Mouse (Mus musculus) midbrain, embryonic 12.5 days (tissue): ENCODE data around the gene Kmt5b. TPM values are rescaled to one million over a fixed set of nuclear protein-coding genes. Genes with fewer than 3 reads are reported as not detected.

ENCODE experiments used
- ATAC-seq: fragments of 200-750 bp; cut with Nextera tagmentation; 2 replicates; pipeline ENCODE4 v1.8.0; 2017; ENCODE audit warnings: low read depth, moderate TSS enrichment, moderate library complexity; ENCODE audit not compliant: low FRiP score
- H3K27ac ChIP-seq: fragments of 300-500 bp; sonication (generic); replicated peaks from 2 replicates; pipeline ENCODE4 v1.5.1; 2016; ENCODE audit warnings: mild to moderate bottlenecking
- H3K27me3 ChIP-seq: fragments of 300-500 bp; sonication (generic); 2 replicates; pipeline ENCODE4 v1.6.1; 2016; ENCODE audit warnings: mild to moderate bottlenecking
- H3K36me3 ChIP-seq: fragments of 300-500 bp; sonication (generic); 2 replicates; pipeline ENCODE4 v1.6.1; 2016
- H3K4me1 ChIP-seq: fragments of 300-500 bp; sonication (generic); 2 replicates; pipeline ENCODE4 v1.6.1; 2016
- H3K4me2 ChIP-seq: fragments of 300-500 bp; sonication (generic); replicated peaks from 2 replicates; pipeline ENCODE4 v1.6.1; 2016; ENCODE audit warnings: mild to moderate bottlenecking, moderate library complexity
- H3K4me3 ChIP-seq: fragments of 300-500 bp; sonication (generic); 2 replicates; pipeline ENCODE4 v1.5.1; 2016; ENCODE audit warnings: mild to moderate bottlenecking
- H3K9ac ChIP-seq: fragments of 300-500 bp; sonication (generic); replicated peaks from 2 replicates; pipeline ENCODE4 v1.6.1; 2016; ENCODE audit warnings: mild to moderate bottlenecking, moderate library complexity
- H3K9me3 ChIP-seq: fragments of 300-500 bp; sonication (generic); 2 replicates; pipeline ENCODE4 v1.6.1; 2016; ENCODE audit warnings: mild to moderate bottlenecking
- WGBS: fragments of 180-500 bp; shearing (Covaris S2); methylation state at CpG from one replicate; pipeline ENCODE4 v1.1.7; 2016; 5-methylcytosine and 5-hydroxymethylcytosine counted together
- polyA plus RNA-seq: library from polyadenylated mRNA; unstranded; fragments of >200 nt; fragmentation: Nextera tagmentation; extraction: Ambion mirVana; gene quantifications from 2 replicates; pipeline ENCODE4 v1.2.1, GENCODE M21; 2016

Kmt5b gene
- polyA plus RNA-seq, 1 experiment from 2014 or later: 61.3 TPM

DNA sequence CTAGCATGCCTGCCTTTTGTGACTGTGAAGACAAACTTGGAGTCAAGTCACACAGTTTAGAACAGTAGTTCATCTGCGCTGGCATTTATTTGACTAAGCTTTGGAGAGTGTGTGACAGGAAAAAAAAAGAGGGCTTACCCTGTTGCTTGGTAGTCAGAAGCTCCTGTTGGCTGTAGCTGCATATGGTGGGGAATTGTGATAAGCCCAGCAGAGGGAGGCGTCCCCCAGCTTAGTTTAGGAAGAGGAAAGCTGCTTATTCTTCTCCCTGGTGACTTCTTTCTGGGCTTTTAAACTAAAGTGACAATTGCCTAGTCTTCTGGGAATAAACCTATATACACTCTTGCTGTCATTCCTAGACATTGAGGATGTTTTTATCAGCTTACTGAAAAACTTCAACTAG is 95.5 kb downstream of the Kmt5b start:
- no peak overlapping the region for H3K4me2 ChIP-seq
- H3K36me3 ChIP-seq: peaks cover 26% of the 10 kb centered on the region
- 73% methylated on average over 2 of the region's 2 CpGs for WGBS
- H3K9me3 ChIP-seq: no peaks in the 10 kb centered on the region
- ATAC-seq: no peak
- H3K4me1 ChIP-seq: no peaks in the 10 kb centered on the region
- H3K4me3 ChIP-seq: no peak overlapping the region
- H3K27me3 ChIP-seq: no peaks in the 10 kb centered on the region
- H3K27ac ChIP-seq: no peak overlapping the region
- H3K9ac ChIP-seq: no peak overlapping the region

DNA sequence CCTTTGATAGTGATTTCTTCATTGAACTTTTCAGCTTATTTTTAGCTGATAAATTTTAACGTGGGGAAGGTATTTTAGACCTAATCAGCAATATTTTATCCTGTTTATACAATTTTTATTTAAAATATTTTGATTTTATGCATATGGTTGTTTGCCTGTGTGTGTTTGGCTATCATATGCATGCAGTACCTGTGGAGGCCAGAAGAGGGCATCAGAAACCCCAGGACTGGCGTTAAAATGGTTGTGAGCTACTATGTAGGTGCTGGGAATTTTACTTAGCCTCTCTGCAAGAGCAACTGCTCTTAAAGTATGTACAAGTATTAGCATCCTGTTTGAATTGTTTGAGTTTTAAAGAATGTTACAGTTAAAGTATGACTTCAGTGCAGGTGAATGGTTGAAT is 97.7 kb downstream of the Kmt5b start:
- no peak overlapping the region for H3K4me2 ChIP-seq
- no peak for ATAC-seq
- no peaks in the 10 kb centered on the region for H3K9me3 ChIP-seq
- H3K4me1 ChIP-seq: no peaks in the 10 kb centered on the region
- WGBS: 93% methylated on average over 2 of the region's 2 CpGs
- H3K4me3 ChIP-seq: no peak overlapping the region
- no peak overlapping the region for H3K9ac ChIP-seq
- no peak overlapping the region for H3K27ac ChIP-seq
- H3K36me3 ChIP-seq: peaks cover 26% of the 10 kb centered on the region
- no peaks in the 10 kb centered on the region for H3K27me3 ChIP-seq

Other genes with a start within 250 kb of the Kmt5b start
- gene Ppp6r3, start 191.7 kb upstream of the Kmt5b start, polyA plus RNA-seq: 86.1 and 87.2 TPM in 2 replicates
- gene Lrp5, start 80.9 kb upstream of the Kmt5b start, polyA plus RNA-seq: 3.0 and 3.2 TPM in 2 replicates
- gene 1810055G02Rik, start 59.1 kb upstream of the Kmt5b start, polyA plus RNA-seq: 31.9 and 35.1 TPM in 2 replicates
- 69.1 and 73.9 TPM in 2 replicates for gene Chka, start 84.4 kb downstream of the Kmt5b start, polyA plus RNA-seq
- 16.3 and 18.7 TPM in 2 replicates for gene Tcirg1, start 139.7 kb downstream of the Kmt5b start, polyA plus RNA-seq
- gene Ndufs8, start 145.4 kb downstream of the Kmt5b start, polyA plus RNA-seq: 193 and 210 TPM in 2 replicates
- gene Aldh3b1, start 162.4 kb downstream of the Kmt5b start, polyA plus RNA-seq: 0.83 and 0.96 TPM in 2 replicates
- 8.5 and 10.4 TPM in 2 replicates for gene Unc93b1, start 167.8 kb downstream of the Kmt5b start, polyA plus RNA-seq
- not detected in 2 replicates for gene Aldh3b3, start 191.2 kb downstream of the Kmt5b start, polyA plus RNA-seq
- 0.62 and 1.0 TPM in 2 replicates for gene Aldh3b2, start 204.9 kb downstream of the Kmt5b start, polyA plus RNA-seq
- gene Acy3, start 219.1 kb downstream of the Kmt5b start, polyA plus RNA-seq: 0.88 and 1.3 TPM in 2 replicates
- not detected in 2 replicates for gene Tbx10, start 225.3 kb downstream of the Kmt5b start, polyA plus RNA-seq
- 15.6 and 17.6 TPM in 2 replicates for gene Nudt8, start 233.2 kb downstream of the Kmt5b start, polyA plus RNA-seq
- 3.5 and 4.5 TPM in 2 replicates for gene Gm49405, start 233.2 kb downstream of the Kmt5b start, polyA plus RNA-seq
- 3.6 and 5.2 TPM in 2 replicates for gene Doc2g, start 235.9 kb downstream of the Kmt5b start, polyA plus RNA-seq
- 181 and 188 TPM in 2 replicates for gene Ndufv1, start 245.4 kb downstream of the Kmt5b start, polyA plus RNA-seq